Mouse (Mus musculus) CH12.LX (cell line): Measurements from ENCODE around the gene Tespa1.

Experiments
- CHD1 ChIP-seq: IDR thresholded peaks from 2 replicates; pipeline ENCODE4 v1.6.1; 2012; ENCODE audit warnings: low read depth, low read length, improper control_type of control experiment, inconsistent platforms
- CTCF ChIP-seq, 2 experiments: IDR thresholded peaks in 1 of 2; conservative IDR thresholded peaks in 1 of 2; 2 replicates each; pipeline ENCODE4 v1.5.1; 2011 to 2012; ENCODE audit warnings: low read depth in 2 of 2, low read length in 2 of 2, improper control_type of control experiment in 1 of 2, inconsistent platforms in 1 of 2, mild to moderate bottlenecking in 1 of 2, moderate library complexity in 1 of 2
- E2F4 ChIP-seq: IDR thresholded peaks from 2 replicates; pipeline ENCODE4 v1.6.1; 2011; ENCODE audit warnings: low read depth, low read length, improper control_type of control experiment; ENCODE audit not compliant: insufficient replicate concordance
- ELF1 ChIP-seq: IDR thresholded peaks from 2 replicates; pipeline ENCODE4 v1.6.1; 2014; ENCODE audit warnings: low read depth, mild to moderate bottlenecking, inconsistent platforms, low read length, improper control_type of control experiment
- EP300 ChIP-seq: IDR thresholded peaks from 2 replicates; pipeline ENCODE4 v1.6.1; 2011; ENCODE audit warnings: low read length, improper control_type of control experiment
- HCFC1 ChIP-seq: IDR thresholded peaks from 2 replicates; pipeline ENCODE4 v1.6.1; 2012; ENCODE audit warnings: low read depth, mild to moderate bottlenecking, inconsistent platforms, low read length, improper control_type of control experiment
- MAFK ChIP-seq: IDR thresholded peaks from 2 replicates; pipeline ENCODE4 v1.6.1; 2011; ENCODE audit warnings: low read length, improper control_type of control experiment; ENCODE audit not compliant: insufficient replicate concordance
- MAZ ChIP-seq: IDR thresholded peaks from 2 replicates; pipeline ENCODE4 v1.6.1; 2012; ENCODE audit warnings: low read depth, mild to moderate bottlenecking, inconsistent platforms, low read length, improper control_type of control experiment, moderate library complexity
- MXI1 ChIP-seq: IDR thresholded peaks from 2 replicates; pipeline ENCODE4 v1.6.1; 2011; ENCODE audit warnings: mild to moderate bottlenecking, low read depth, low read length, improper control_type of control experiment
- POLR2A ChIP-seq: IDR thresholded peaks from 2 replicates; pipeline ENCODE4 v1.6.1; 2011; ENCODE audit warnings: low read depth, mild to moderate bottlenecking, improper control_type of control experiment, low read length
- POLR2AphosphoS2 ChIP-seq: IDR thresholded peaks from 2 replicates; pipeline ENCODE4 v1.6.1; 2011; ENCODE audit warnings: low read depth, low read length, improper control_type of control experiment
- TCF12 ChIP-seq: IDR thresholded peaks from 2 replicates; pipeline ENCODE4 v1.6.1; 2014; ENCODE audit warnings: low read depth, mild to moderate bottlenecking, inconsistent platforms, low read length, improper control_type of control experiment

DNA sequence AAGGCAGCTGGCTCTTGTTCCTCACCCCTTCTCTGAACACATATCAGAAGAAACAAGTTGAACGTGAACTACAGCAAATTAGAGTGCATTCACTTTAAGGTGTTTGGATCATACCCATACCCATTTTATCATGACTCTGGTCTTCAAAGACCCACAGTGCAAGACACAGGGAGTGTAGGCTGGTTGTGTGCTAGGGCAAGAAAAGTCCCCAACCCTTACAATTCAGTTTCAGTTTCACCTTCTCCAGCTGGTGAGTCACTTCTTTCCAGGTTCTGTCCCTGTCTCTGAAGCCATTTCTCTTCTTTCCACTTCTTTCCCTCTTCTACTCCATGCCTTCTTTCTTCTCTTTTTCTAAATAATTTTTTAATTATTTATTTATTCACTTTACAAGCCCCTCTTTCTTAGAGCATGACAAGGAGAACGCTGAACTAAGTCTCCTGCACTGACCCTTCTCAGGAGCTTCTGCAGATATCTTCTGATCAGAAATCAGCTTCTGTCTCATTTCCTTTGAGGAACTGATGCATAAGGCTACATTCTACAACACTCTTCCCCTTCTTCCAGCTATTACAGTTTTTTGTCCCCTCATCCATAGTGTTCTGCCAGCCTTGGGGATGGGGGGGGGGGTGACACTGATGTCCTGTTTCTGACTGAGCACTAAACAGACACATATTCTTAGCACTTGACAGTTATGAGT is 11.0 kb upstream of the Tespa1 start:
- TF ChIP-seq POLR2A: no peak
- no peak for TF ChIP-seq MAZ
- TF ChIP-seq CTCF (conservative IDR thresholded peaks at IDR 0.05 in 1 of 2, IDR thresholded peaks at IDR 0.05 in 1 of 2; ENCODE audit: low read depth in 2 of 2, low read length in 2 of 2): no peak
- TF ChIP-seq POLR2AphosphoS2: no peak
- TF ChIP-seq EP300: peak; percentile 75
- no peak for TF ChIP-seq TCF12
- no peak for TF ChIP-seq MXI1
- no peak for TF ChIP-seq CHD1
- no peak for TF ChIP-seq HCFC1
- no peak for TF ChIP-seq MAFK
- TF ChIP-seq E2F4: no peak
- no peak for TF ChIP-seq ELF1
